Mouse (Mus musculus) thymus, postnatal 36 days (tissue): ENCODE measurements around the gene Pcif1.

ENCODE experiments used
- DNase-seq, 2 experiments: peaks; one replicate each; pipeline ENCODE4 v3.0.0; 2022; ENCODE audit warnings: mixed read lengths in 2 of 2

The Pcif1 gene

DNA sequence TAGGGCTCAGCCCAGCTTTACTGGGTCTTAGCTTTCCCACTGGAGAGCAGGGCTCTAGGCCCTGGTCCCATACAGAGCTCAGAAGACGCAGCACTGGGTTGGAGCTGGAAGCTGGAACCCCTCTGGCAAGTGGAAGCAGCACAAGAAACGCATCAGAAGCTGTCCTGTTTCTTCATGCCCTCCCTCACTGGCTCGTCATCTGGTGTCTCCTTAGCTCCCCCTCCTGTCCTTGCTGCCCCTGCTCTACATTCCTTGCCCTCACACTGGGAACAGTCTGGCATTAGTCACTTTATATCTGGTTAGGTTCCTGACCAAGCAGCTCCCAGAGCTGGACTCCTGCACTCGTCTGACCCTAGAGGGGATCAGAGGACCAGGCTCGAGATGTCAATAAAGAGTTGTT is 14.9 kb downstream of the Pcif1 start:
- no peak for DNase-seq

DNA sequence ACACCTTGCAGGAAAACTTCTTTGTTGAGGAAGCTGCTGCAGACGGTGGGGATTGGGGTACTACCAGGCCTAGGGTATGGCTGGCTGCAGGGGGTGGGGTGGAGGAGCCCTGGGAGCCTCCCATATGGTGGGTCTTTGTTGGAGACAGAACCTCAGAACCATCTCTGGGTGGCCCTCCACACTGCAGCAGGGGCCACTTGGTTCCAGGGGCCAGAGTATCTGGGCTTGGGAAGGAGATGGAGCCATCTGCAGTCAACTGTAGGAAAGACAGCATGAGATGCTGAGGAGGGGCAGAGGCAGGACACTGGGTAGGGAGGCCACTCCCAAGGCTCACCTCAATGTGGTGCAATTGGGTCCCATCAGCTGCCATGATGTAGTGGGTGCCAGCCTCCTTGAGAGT is 15.5 kb downstream of the Pcif1 start:
- DNase-seq, result peak in 1 of 2 experiments; percentile 13

DNA sequence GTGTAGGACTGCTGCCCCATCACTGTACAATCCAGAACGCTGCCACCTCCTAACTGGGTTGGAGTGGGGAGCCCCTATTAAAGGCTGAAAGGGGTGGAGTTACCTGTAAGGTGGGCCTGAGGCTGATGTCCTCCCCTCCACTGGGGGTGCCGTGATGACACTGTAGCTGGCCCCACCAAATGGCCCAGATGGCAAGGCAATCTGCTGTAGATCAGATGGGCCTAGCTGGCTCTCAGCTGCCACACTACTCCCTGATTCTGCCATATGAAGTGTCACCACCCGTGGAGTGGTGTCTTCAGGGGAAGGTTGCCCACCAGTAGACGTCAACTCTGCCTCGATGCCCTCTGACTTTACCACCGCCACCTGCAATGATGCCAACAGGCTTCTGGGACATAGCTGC is 16.8 kb downstream of the Pcif1 start:
- peak in 1 of 2 experiments; percentile 22 for DNase-seq

DNA sequence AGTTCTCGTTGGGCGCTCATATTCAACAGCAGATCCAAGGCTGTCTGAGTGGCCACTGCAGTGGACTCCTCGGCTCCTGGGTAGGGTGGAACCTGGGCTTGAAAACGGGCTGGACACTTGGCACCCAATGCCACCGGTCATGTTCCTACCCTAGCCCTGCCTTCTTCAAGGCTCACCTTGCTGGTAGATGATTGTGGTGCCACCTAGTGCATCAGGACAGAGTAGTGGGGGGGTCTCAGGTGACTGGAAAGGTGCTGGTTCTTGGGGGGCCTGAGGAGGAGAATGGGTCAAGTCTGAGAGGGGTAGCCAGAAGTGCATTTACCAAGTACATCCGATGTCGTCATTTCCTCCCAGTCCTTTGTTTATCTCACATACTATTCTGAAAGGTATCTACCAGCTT is 18.9 kb downstream of the Pcif1 start:
- peak in 1 of 2 experiments; percentile 39 for DNase-seq

DNA sequence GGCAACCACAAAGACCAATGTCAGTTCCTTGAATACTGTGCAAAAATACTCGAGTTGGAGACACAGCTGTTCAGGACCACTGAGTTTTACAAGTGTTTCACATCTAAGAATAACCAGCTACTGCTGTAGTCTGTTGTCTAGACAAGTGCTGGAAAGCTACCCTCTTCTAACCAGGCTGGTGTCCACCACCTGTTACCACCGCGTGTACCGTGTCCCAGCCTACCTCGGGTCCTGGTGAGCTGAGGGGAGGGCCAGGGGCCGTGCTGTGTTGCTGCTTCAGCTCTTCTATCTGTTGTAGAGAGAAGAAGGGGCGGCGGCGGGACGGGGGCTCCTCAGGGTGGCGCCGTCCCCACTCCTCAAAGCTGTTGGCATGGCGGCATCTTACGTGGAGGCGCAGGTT is 19.9 kb downstream of the Pcif1 start:
- no peak for DNase-seq

DNA sequence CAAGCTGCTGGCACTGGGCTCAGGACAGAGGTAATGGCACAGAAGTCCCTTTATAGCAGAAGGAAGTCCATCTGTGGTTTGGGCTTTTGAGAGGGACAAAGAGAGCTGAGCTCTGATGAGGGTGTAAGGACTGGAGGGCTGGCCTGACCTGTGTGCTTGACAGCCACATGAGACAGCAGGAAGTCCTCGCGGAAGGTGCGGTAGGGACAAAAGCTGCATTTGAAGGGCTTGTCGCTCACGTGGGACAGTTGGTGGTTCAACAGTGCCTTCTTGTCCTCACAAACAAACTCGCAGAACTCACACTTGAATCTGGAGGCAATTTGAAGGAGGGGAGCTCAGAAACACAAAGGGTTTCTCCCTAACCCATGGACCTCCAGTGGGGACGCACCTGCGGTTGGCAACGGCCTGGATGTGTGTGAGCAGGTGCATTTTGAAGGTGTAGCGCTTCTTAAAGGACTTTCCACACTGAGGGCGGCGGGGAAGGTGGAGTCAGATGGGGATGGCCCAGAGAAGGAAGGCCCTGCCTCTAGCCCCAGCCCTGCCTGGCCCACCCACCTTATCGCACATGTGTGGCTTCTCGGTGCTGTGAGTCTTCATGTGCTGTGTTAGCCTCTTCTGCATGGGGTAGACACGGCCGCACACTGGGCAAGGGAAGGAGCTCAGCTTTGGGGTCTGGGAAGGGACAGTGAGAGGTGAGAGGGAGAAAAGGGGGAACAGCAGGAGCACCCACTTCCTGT is 20.8 kb downstream of the Pcif1 start:
- DNase-seq, result peak; percentile 32 to 50

DNA sequence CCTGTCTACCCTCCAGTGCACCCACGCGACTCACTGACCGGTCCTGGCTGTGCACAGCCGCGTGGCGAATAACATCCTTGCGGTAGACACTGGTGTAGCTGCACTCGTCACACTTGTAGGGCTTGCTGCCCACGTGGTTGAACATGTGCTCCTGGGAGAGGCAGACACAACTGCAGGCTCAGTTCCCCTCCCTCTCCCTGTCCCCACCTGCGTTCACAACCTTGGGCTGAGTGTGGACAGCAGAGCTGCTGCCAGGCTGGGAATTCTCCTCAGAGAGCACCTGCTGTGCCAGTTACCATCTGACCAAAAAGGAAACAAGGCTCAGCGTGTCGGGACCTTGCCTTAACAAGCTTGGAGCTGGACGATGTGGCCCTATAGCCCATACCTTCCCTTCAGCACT is 22.3 kb downstream of the Pcif1 start:
- DNase-seq, result no peak

DNA sequence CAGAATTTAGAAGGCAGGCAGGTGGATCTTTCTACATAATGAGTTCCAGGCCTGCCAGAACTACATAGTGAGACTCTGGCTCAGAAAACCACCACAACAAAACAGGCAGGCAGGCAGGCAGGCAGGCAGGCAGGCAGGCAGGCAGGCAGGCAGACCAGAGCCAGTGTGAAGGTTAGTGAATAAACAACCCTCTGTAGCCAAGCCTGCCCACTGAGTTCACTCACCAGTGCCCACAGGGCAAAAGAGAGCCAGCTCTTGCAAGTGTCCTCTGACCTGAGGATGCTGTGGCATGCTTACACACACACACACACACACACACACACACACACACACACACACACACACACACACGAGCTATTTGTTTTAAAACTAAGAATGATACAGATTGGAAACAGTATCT is 24.4 kb downstream of the Pcif1 start:
- DNase-seq, result no peak

DNA sequence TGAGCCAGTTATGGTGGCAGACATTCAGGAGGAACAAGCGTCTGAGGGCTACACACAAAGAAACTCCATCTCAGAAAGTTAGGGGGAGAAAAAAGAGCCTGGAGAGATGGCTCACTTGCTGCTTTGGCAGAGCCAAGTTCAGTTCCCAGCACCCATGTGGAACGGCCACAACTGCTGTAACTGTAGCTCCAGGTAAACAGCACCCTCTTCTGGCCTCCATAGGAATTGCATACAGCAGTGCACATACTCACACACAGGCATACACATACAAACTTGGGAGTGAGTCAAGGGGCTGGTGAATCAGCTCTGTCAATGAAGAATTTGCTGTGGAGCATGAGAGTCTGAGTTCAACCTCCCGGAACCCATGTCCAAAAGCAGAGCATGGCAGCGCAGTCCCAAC is 27.0 kb downstream of the Pcif1 start:
- no peak for DNase-seq

DNA sequence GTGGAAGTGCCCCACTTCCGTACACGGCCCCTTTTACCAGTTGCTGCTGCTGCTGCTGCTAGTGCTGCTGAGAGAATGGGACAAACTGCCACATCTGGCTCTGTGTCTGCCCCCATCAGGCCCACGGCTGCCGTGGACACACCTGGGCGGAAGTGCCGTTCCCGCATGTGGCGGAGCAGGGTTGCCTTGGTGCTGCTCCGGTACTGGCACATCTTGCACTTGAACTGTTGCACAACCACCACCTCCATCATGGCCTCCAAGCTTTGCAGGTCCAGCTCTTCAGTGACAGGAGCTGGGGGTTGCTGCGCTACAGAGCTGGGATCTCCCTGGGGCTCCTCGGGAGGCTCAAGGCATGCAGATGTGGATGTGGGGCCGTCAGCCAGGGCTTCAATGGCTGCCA is 28.4 kb downstream of the Pcif1 start:
- no peak for DNase-seq

DNA sequence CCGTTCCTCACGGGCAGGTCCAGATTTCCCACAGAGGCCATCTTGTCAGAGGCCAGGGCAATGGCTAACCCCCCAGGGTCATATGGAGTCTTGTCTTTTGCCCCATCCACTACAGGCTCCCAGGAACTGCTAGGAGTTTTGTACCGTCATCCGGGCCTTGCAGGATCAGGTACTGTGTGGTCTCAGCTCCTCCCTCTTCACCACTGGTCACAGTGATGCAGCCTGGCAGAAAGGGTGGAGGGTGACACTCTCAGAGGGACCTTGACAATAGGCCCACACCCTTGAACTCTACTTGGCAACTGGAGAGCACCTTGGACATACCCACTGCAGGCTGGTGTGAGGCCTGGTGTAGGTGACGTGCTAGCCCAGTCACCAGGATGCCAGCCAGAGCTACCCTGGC is 28.9 kb downstream of the Pcif1 start:
- no peak for DNase-seq

DNA sequence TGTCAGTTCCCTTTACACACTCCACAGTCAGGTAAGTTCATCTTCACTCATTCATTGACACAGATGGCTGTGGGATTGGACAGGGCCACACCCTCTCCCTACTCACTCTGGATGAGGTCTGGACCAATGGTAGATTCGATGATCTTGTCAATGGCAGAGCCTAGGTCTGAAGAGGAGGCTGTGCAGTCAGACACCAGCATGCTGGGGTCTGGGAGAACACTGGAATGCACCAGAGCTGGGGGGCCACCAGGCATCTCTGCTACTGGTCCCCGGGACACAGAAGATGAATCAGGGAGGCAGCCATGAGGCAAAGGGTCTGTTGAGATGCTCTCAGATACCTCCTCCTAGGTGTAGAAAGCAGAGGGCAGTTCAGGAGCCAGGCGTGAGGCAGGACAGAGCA is 30.0 kb downstream of the Pcif1 start:
- no peak for DNase-seq

DNA sequence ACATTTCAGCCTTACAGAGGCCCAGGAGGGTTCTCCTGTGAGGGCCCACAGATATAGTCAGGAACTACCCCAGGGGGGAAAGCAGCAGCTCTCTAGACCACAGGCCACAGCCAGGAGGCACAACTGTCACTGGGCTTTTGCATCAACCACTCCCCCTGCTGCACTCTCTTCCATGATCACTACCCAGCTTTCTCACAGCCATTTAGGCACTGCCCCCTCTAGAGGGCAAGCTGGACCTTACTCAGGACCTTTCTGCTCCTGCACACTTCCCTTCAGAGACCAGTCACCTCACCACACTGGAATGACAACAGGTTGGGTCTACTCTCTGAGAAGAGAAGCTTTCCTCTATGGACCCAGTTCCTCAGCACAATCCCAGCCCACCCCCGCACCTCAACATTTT is 30.4 kb downstream of the Pcif1 start:
- no peak for DNase-seq

DNA sequence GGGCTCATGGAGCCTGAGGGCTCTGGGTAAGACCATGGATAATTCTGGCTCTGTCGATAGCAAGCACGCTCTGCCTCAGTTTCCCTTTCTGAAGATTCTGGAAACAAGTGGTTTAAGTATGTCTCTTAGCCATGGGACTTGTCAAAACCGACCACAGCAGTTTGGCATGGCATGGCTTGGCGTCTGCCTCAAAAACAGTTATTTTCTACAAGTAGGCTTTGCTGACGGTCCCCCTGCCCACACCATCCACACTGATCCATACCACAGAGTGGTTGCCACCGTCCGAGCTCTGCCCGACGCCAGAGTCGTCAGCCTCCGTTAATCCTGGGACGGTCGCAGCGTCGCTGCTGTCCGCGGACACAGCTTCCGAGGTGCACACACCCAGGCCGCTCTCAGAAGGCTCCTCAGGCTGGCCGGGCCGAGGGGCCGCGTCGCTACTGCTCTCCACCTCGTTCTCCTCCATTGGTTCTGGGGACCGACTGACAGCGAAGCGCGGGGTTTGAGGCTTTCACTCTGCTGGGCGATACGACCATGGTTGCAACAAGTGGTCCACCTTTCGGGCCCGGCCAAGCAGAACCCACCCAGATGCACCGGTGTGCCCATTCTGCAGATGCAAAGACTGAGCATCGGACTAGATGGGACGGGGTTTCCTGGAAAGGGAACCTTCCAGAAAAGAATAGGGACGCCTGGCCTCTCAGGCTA is 31.4 kb downstream of the Pcif1 start:
- DNase-seq, result no peak

DNA sequence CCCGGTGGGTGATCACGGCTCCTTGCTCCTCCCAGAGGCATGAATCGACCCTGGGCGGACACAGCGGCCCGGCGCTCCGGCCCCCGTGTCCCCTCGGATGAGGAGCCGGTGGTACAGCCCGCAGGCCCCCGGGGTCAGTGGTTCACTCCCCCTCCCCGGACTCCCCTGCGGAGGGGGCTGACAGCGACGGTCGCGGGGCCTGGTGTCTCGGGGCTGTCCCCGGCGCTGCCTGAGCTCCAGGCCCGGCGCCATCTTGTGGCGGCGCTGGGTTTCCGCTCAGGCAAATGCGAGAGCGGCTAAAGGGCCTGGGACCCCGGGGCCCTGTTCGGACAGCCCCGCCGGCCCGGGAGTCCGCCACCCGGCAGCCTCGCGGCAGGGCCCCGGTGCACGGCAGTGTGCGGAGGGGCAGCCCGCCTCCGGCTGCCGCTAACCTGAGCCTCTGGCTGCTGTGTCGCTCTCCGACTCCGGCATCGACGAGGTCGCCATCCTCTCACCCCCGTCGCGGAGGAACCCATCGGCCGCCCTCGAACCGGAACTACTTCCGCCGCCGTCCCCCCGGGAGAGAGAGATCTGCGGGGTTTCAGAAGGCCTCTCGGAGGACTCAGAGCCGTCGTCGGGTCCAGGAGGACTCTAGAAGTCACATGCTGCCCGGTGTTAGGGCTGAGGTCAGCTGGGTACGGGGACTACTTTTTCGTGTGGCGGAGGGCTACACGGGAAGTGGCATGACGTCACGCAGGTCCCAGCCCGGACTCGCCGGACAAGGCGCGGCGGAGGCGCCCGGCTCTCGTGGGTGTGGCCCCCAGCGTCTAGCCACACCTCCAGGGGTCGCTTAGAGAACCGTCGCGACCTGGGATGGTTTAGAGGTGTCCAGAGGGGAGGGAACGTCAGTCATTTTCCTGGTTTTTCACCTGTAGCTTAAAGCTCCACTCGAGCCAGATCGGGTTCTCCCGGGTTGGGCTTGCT is 32.3 kb downstream of the Pcif1 start, which contains the start of gene Zfp335:
Gene Zfp335 (minus strand): TSS at position 672 of the 963 bp plus-strand sequence.
- peak; percentile 92 for DNase-seq

DNA sequence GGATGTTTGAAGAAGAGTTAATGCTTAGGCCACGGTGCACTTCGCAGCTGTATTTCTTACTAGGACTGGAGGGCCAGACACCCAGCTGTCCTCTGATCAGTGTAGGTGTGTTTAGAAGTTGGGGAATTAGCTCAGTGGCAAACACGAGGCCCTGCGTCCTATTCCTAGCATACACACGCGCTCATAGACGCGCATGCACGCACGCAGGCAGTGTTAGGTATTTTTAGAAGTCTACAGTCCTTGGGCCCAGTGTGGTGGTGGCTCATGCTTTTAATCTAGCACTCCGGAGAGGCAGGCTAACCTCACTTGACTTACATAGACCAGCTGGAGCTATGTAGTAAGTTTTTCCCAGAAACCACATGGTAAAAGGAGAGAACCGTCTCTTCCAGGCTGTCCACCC is 33.0 kb downstream of the Pcif1 start:
- DNase-seq, result no peak

DNA sequence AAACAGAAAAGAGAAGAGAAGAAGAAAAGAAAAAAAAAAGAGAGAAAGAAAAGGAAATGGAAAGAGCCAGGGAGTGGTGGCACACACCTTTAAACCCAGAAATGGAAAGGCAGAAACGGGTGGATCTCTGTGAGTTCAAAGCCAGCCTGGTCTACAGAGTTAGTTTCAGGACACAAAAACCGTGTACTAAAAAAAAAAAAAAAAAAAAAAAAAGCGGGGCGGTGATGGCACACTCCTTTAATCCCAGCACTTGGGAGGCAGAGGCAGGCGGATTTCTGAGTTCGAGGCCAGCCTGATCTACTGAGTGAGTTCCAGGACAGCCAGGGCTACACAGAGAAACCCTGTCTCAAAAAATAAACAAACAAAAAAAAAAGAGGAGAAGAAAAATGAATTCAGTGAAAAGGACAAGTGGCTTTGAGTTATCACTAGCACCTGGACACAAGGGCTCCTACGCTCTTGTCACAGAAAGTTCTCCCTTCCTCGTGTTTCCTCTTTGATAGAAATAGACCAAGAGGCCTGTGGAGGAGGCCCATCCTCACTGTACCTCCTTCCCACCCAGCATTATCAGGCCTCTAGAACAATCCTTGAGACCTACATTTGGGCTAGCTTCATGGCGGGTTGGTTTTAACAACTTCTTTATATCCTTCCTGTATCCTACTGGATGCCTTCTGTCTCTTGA is 33.8 kb downstream of the Pcif1 start:
- DNase-seq, result no peak

DNA sequence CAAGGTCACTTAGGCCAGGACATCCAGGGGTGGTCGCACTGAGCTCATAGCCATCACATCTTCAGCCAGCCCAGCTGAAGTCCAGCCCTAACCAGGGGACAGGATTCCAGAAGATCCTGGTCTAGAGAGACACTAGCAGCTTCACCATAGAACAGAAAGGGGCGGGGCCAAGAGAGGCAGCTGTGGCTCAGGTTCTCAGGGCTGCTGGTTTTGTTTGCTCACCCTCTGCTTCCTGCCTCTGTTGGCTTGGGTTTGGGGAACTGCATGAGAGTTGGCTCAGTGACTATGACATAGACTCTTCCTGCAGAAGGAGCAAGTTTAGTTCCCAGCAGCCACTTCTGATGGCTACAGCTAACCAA is 34.3 kb downstream of the Pcif1 start:
- peak; percentile 84 to 89 for DNase-seq

DNA sequence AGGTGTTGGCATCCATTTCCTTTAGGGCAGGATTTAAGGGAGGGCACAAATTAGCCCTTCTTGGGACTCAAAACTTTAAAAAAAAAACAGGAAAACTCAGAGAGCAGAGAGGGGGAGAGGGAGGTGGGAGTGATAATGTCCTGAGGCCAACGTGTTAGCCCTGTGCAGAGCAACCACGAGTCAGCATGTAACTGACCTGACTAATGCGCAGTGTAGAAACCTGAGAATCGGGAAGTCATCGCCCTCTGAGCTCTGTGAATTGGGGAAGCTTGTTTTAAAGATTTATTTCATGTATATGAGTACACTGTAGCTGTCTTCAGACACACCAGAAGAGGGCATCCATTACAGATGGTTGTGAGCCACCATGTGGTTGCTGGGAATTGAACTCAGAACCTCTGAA is 37.7 kb downstream of the Pcif1 start:
- DNase-seq, result no peak

DNA sequence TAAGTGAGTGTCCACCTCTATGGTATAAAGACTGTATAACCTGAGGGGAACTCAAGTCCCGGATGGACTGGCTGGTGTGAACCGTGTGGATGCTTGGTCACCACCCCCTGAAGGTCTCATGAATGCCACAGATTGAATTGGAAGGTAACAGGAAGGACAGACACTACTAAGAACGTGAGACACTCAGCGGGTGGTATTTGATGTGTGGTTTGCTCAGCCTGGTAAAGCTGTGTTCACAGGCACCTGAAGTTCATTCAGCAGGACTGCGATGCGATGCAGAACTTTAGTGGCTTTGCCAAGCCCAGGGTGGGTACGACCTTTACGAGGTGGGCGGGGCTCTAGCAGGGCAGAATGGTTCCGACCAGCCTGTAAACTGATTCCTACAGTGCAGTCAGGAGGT is 38.3 kb downstream of the Pcif1 start:
- no peak for DNase-seq

DNA sequence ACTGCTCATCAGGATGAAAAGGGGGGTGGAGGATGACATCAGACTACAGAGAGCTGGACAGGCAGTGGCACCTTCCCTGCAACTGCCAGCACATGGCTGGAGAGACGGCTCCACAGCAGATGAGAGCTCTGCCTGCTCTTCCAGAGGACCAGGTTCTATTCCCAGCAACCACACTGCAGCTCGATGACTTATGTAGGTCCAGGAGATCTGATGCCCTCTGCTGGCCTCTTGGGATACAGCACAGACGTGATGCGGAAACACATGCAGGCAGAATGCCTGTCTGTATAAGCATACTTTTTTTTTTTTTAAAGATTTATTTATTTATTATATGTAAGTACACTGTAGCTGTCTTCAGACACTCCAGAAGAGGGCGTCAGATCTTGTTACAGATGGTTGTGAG is 39.2 kb downstream of the Pcif1 start:
- peak; percentile 60 to 66 for DNase-seq

DNA sequence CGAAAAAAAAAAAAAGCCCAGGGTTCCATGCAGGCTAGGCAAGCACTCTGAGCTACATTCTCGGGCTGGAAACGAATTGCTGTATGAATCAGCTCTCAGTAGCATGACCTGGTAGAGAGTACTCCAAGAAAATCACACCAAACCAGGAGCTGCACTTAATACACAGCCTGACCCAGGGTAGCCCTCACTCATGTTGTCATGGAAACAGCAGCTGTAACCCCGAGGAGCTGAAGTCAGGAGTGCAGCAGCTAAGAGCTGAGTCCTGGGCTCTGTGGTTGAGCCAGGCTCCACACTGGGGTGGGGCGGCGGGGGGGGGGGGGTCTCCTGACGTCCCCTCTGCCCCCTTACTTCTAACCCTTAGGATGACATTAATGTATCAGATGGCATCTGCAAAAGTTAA is 42.9 kb downstream of the Pcif1 start:
- no peak for DNase-seq

DNA sequence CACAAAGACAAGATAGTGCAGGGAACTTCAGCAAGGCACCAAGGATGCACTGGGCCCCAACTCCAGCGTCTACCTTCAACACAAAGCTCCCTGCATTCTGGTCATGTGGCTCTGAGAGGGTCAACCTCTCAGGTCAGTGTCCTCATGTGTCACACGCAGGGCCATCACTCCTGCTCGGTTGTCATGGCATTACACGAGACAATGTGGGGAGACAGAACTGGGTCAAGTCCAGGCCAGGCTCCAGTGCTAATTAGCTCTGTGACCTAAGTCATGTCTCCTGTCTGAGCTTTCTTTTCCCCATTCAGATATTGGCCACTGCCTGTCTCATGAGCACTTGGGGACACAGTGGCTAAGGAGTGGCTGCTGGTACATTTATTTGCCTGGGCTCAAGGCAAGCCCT is 44.2 kb downstream of the Pcif1 start:
- no peak for DNase-seq
